Mouse (Mus musculus) cerebellum, postnatal 25 days (tissue): ENCODE measurements at regions not wholly inside any gene's neighbourhood (a gene's known extent, or its start where the extent isn't known, plus 50 kb on each side); places are given as distances from the start of the nearest gene placed in this dataset.

Source experiments
- DNase-seq, 2 experiments: peaks; one replicate each; pipeline ENCODE4 v3.0.0; 2021; ENCODE audit warnings: mixed read lengths in 2 of 2

DNA sequence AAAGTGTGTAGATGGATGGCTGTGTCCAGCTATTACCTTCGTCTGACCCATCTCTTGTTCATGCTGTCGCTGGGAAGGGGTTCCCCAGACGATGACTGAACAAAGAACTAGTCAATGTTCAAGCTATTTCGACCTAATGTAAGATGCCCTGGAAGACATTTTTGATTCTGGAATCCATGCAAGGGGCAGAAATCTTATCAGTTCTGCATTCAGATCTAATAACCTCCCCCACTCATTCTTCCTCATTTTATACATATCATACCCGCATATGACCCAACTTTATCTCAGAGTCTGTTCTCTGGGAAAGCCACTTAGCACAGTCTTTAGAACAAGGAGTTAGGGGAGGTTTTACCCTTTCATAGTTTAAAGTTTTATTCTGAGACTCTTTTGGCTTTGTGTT, 52.2 kb upstream of the 2310009B15Rik start:
- no peak for DNase-seq

GRCm38 (mm10) chr1:138909654-138910053, 53.0 kb upstream of the 2310009B15Rik start:
- DNase-seq = no peak

DNA sequence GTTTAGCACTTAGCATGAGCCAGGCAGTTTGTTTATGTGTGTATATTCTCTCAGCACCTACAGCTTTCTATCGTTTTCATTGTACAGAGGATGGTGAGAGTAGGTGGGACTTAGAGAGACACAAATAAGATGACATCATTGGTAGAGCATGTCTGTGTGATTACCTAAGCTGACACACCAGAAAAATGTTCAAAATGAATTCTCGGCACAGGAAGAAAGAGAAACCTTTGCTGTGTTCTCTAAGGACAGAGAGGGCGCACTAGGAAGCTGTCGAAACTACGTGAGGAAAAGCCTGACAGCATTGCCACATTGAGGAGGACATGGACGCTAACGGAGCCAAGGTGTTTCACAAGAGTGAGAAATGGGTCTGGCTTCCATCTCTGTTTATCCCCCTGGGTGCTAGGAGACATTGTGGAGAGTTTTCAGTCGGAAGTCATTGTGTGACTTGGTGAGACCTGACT, 51.0 kb upstream of the Dennd1b start:
- DNase-seq = peak in 1 of 2 experiments; percentile 9

- DNase-seq = no peak
Observed at GRCm38 (mm10) chr1:138912928-138913327, 50.3 kb upstream of the Dennd1b start.

DNA sequence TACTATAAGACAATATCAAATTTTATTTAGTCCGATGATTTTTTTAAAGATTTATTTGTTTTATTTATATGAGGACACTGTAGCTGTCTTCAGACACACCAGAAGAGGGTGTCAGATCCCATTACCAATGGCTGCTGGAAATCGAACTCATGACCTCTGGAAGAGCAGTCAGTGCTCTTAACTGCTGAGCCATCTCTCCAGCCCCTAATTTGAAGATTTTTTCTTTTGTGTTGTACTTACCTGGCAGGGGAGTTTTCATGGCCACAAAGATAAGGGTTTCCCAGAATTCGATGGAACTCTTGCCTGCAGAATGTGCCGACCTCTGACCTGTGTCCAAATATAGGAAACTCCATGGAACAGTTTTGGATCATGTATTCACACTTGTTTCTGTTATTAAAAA, 49.8 kb upstream of the Dennd1b start:
- no peak for DNase-seq
